8 mouse cellular contexts compared by ENCODE assay signal in genomic region chr2:132103265-132103664, GRCm38 (mm10). TPM values are rescaled to one million over a fixed set of nuclear protein-coding genes. Genes with fewer than 3 reads are reported as not detected.
DNase-seq lines count a peak whose midpoint lies in the region; ATAC-seq and TF ChIP-seq lines count a peak whose summit lies in the region.

No protein-coding gene starts in this region.

- no peak for TF ChIP-seq EP300 in heart, postnatal 0 days (IDR thresholded peaks at IDR 0.05; ENCODE audit: low read depth)

- H3K9ac ChIP-seq in heart, postnatal 0 days (replicated peaks; ENCODE audit: low read depth, low read length), result peak overlapping the region; percentile 8; the same call in 1 of the 2 replicates
- H3K9ac ChIP-seq in liver, embryonic 15.5 days, result 0 out of 2 replicates have a peak overlapping the region, but pooled peaks have one; percentile 12

- H3K4me2 ChIP-seq in heart, postnatal 0 days (ENCODE audit: low read depth, low read length), result peak overlapping the region; percentile 34
- H3K4me2 ChIP-seq in liver, embryonic 15.5 days, result peak overlapping the region; percentile 55

- no peaks in the 10 kb centered on the region for H3K9me3 ChIP-seq in heart, postnatal 0 days (replicated peaks; ENCODE audit: control insufficient read depth, low read length)
- H3K9me3 ChIP-seq in liver, embryonic 15.5 days (replicated peaks), result no peaks in the 10 kb centered on the region

- peak; percentile 1 for DNase-seq in cerebellum, adult 9-10 months
- no peak for DNase-seq in cerebellum, postnatal 4 days (ENCODE audit: low spot score in 2 of 2)
- DNase-seq in adrenal gland, adult (ENCODE audit: inconsistent age in 2 of 2, low spot score in 1 of 2), result peak; percentile 73 to 88
- peak; percentile 54 for DNase-seq in heart, postnatal 0 days (ENCODE audit: low spot score)
- DNase-seq in T-cell, adult 2 months (ENCODE audit: low spot score), result no peak
- no peak for DNase-seq in left cerebral cortex, adult 11 months (ENCODE audit: low spot score)

- H3K4me1 ChIP-seq in heart, postnatal 0 days (ENCODE audit: control insufficient read depth, insufficient read depth), result peaks cover 45% of the 10 kb centered on the region
- peaks cover 25% of the 10 kb centered on the region for H3K4me1 ChIP-seq in liver, embryonic 15.5 days (replicated peaks)

- ATAC-seq in heart, postnatal 0 days (ENCODE audit: insufficient read depth, low read depth), result peak; percentile 81
- ATAC-seq in liver, embryonic 15.5 days (ENCODE audit: insufficient read depth), result peak; percentile 82
- ATAC-seq in frontal cortex, adult (ENCODE audit: low TSS enrichment), result no peak

- no peaks in the 10 kb centered on the region for H3K27me3 ChIP-seq in heart, postnatal 0 days (ENCODE audit: control insufficient read depth, insufficient read depth, low read length)
- no peaks in the 10 kb centered on the region for H3K27me3 ChIP-seq in liver, embryonic 15.5 days

- no peak for TF ChIP-seq CTCF in heart, postnatal 0 days (IDR thresholded peaks at IDR 0.05; ENCODE audit: low read depth)

- peak overlapping the region; percentile 27; the same call in 1 of the 2 replicates for H3K27ac ChIP-seq in heart, postnatal 0 days (ENCODE audit: low read depth)
- peak overlapping the region; percentile 76 for H3K27ac ChIP-seq in liver, embryonic 15.5 days (replicated peaks)

- H3K36me3 ChIP-seq in heart, postnatal 0 days (replicated peaks; ENCODE audit: control insufficient read depth, insufficient read depth, low read length), result peaks cover 17% of the 10 kb centered on the region
- H3K36me3 ChIP-seq in liver, embryonic 15.5 days (replicated peaks), result 0 out of 2 replicates have a peak, but pooled peaks cover 2% of the 10 kb centered on the region

- H3K4me3 ChIP-seq in heart, postnatal 0 days (ENCODE audit: low read depth, low read length), result no peak overlapping the region
- H3K4me3 ChIP-seq in liver, embryonic 15.5 days (replicated peaks), result peak overlapping the region; percentile 28

- 6% methylated on average over 8 of the region's 8 CpGs for WGBS in heart, postnatal 0 days
- 10% methylated on average over 8 of the region's 8 CpGs for WGBS in liver, embryonic 15.5 days (ENCODE audit: insufficient replicate concordance)

RNA-seq across cellular contexts. Expression of gene Slc23a2, which starts 41.6 kb away (rescaled TPM):
- 13.9 and 19.2 TPM in 2 replicates for total RNA-seq in heart, postnatal 0 days (2014; rRNA removed; ENCODE audit: low replicate concordance)
- polyA plus RNA-seq in heart, postnatal 0 days (2015; fragmentation: Nextera tagmentation; extraction: Ambion mirVana), result 7.8 and 8.6 TPM in 2 replicates
- polyA plus RNA-seq in liver, embryonic 15.5 days (2015; fragmentation: Nextera tagmentation; extraction: Ambion mirVana), result 3.0 and 3.7 TPM in 2 replicates

Comparison
In these comparisons a context has a peak if more than half of its experiments do, and no peak if none do; other contexts are left out.
1. DNase-seq: peak in cerebellum, adult 9-10 months (single experiment), adrenal gland, adult (2 of 2) and heart, postnatal 0 days (single experiment); none in cerebellum, postnatal 4 days (0 of 2), T-cell, adult 2 months (single experiment) and left cerebral cortex, adult 11 months (single experiment).